Mouse (Mus musculus) stomach, postnatal 0 days (tissue): Measurements from ENCODE around the gene Gda.

ENCODE experiments used
- CTCF ChIP-seq: IDR thresholded peaks from 2 replicates; pipeline ENCODE4 v1.5.1; 2016; ENCODE audit warnings: antibody characterized with exemption, low read depth, mild to moderate bottlenecking, moderate library complexity
- EP300 ChIP-seq: optimal IDR thresholded peaks from 2 replicates; pipeline ENCODE3; 2016; ENCODE audit warnings: antibody characterized with exemption

DNA sequence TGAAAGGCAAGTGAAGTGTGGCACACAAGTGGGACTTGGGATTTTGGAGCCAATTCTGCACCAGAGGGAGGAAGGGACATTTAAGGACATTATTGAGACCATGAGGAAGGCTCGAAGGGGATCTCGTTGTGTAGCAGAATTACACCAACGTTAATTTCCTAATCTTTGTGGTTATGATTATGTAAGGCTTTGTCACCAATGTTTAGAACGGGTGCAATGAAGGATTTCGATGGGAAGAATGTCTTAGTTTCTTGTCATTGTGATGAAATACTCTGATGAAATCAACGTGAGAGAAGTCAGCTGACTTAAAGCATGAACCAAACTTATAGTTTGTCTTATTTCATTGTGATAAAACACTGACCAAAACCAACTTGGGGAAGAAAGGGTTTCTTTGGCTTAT, 32.4 kb downstream of the Gda start:
- TF ChIP-seq CTCF: no peak
- no peak for TF ChIP-seq EP300
